Mouse (Mus musculus) thymus, postnatal 14 days (tissue): ENCODE results near the gene Hectd4.
A peak's percentile ranks its signal among the peaks of the same experiment; 100 is the strongest.
"Not testable (repeated sequence)": the region's sequence is repeated elsewhere in the genome, so short reads cannot be mapped to it uniquely, and the experiment has no call there.

ENCODE experiments used
- DNase-seq: peaks from one replicate; pipeline ENCODE4 v3.0.0; 2021

Gene Hectd4

DNA sequence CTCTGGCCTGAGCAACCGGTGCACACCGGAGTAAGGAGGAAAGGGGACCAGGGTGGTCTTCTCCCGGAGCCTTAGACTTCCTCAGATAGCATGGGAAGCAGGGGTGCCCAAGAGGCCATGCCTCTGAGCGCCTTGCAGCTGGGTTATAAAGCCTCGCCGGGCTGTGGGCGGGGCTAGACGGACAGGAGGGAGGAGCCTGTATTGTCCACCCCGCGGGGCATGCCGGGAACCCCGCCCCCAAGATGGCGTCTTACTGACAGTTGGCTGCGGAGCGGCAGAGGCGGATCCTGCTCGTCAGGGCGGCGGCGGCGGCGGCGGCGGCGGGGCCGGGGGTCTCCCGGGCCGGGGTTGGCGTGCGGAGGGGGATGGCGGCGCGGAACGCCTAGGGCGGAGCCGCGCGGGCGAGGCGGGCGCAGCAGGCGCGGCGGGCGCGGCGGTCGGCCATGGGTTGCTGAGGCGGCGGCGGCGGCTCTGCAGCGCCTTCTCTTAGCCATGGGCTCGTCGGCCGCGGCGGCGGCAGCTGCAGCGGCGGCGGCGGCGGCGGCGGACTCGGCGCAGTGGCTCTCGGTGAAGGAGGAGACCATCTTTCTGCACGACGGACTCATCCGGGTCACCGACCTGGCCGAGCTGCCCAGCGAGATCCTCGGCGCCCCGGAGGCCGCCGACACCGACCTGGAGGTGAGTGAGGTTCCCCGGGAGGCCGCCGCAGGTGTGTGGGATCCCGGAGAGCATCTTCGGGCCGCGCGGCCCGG is at the start of gene Hectd4:
Gene Hectd4, plus strand, starts transcription at position 240 of the 752 bp plus-strand sequence.
- DNase-seq: peak; percentile 100

DNA sequence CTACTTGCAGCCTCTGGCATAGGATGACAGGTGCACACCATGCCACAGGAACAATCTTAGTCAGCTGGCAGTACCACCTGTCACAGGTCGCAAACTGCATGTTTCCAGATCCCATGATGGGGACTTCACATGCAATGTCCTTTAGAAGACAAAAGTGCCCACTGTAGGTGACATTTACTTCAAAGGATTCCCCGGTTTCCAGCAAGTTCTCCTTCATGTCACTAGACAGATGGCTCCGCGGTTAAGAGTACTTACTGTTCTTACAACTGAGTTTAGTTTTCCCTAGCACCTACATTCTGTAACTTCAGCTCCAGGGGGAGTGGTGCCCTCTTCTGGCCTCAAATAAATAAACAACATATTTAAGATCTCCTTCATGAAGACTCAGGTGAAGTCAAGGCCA is 47.2 kb upstream of the Hectd4 start:
- peak; percentile 10 for DNase-seq

DNA sequence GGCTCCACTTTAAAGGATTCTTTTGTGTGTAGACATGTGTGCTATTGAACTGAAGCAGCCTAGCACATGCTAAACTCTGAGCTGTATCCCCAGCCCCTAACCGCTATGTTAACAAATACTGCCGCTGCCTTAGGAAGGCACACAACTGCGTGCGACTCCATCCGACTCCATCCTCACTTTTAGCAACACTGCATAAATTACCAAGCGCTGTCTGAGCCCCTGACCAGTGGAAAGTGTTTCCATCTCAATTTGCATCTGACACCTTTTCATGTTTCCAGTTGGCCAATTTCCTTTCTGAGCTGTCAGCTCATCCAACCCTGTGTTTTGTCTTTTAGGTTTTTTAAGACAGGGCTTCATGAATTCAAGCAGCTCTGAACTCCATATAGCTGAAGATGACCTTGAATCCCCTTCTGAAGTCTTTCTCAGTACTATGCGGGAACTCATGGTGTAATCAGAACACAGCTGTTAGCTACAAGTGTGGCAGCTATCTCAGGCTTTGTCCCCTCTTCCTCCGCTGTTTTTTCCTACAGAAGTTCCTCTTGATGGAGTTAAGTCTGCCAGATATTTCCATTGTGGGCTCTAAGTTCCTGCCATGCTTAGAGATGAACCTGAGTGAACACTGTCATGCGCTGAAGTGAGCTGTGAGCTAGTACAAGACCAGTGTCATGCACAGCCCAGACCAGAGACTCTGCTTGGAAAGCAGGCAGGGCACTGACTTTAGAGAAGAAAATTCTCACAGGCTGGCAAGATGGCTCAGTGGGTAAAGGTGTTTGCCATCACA is 40.8 kb upstream of the Hectd4 start:
- no peak for DNase-seq

DNA sequence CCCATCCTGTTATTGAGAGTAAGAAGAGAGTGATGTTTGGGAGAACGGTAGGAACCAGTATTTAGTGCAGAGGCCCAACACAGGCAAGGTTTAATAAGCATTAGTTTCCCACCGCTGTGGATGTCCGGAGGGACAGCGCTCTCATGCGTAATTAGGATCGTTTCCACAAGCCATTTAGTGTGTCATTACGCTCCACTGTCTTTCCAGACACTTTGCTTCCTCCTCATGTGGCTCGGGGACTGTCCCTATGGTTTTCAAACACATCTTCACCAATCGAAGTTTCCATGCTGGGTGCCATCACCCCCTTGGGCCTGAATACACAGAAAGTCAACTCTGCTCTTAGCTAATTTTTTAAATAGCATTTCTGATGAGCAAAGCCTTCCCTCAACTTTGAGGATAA is 36.8 kb upstream of the Hectd4 start:
- no peak for DNase-seq

DNA sequence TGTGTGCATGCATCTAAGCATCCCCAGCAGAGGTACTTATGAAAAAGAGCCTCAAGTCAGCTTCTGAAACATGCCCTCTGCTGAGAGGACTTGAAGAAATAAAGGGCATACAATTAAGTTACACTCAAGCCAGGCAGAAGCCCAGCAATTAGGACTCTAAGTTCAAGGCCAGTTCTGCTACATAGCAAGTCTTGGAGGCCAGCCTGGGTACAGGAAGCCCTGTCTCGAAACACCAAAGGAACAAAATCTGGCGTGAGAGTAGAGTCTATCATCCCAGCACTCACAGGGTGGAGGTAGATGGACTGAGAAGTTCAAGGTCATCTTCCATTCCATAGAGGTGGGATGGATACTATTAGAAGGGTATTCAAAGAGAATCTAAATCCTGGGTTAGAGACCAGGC is 35.6 kb upstream of the Hectd4 start:
- no peak for DNase-seq

DNA sequence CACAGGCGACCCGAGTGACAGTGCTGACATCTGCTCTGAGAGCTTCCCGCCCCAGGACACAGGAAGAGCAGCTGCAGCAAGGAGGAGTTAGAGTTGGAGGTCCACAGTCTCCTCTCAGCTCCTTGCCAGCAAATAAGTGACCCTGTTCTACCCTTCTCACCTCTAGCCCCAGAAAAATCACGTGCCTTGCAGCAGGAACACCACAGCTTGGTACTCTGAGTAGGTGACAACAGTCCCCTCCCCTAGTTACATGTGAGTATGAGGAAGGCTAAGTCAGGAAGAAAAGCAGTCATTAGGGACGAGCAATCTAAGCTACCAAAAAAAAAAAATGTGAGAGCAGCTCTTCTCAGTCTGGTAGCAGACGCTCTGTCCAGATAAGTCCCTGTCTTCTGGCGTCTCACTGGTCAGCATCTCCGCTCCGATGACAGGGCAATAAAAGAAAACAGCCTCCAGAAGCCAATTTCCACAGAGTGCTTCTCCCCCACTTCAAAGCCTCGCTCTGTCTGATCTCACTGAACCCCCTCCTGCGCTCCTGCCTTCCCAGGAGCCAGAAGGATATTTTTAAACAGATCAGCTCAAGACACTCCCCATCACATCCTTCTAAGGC is 35.0 kb upstream of the Hectd4 start:
- DNase-seq: peak; percentile 21

DNA sequence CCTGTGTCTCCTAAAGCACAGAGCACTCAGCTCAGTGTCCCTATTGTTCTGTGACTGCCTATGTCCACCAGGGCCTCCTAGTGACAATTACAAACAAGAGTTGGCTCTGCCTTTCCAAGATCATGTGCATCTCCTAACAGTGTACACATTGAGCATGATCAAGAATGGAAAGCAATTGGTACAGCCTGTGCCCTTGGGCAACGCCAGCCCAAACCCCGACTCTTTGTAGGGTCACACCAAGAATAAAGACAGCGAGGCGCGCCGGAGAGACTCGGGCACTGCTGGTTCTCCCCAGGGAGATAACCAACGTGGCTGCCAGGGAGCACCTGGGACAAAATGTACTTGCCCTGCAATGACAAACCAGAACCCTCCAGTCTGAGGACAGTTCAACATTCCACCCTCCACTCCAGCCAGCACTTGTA is 32.4 kb upstream of the Hectd4 start:
- DNase-seq: no peak

DNA sequence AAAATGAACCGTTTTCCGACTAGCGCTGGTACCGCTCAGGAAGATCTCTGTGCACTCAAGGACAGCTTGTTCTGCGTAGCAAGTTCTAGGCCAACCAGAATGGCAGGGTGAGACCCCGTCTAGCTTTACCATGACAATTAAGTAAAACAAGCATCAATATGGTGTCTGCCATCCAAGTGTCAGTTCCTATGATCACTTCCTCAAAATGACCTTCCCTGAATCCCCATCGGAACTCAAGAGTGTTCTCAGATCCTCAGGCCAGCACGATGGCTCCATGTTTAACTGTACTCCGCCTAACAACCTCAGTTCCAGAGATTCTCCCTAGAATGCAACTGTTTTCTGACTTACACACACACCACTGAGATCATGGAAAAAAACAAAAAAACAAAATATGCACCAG is 31.8 kb upstream of the Hectd4 start:
- no peak for DNase-seq

DNA sequence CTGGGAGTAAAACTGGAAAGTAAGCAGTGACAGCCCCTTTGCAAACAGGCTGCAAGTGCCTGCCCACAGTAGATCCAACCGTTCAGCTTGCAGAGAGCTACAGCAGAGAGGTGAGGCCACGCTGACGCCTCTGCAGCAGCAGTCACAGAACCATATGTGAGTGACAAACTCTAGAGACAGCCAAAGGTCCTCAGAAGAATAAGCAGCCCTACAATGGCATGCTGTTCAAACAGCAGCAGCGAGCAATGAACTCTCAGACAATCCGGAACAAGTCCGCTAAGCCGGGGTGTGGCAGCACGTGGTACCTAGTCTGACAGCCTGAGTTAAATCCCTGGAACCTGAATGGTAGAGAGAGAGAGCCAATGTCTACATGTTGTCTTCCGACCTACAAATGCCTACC is 30.8 kb upstream of the Hectd4 start:
- no peak for DNase-seq

DNA sequence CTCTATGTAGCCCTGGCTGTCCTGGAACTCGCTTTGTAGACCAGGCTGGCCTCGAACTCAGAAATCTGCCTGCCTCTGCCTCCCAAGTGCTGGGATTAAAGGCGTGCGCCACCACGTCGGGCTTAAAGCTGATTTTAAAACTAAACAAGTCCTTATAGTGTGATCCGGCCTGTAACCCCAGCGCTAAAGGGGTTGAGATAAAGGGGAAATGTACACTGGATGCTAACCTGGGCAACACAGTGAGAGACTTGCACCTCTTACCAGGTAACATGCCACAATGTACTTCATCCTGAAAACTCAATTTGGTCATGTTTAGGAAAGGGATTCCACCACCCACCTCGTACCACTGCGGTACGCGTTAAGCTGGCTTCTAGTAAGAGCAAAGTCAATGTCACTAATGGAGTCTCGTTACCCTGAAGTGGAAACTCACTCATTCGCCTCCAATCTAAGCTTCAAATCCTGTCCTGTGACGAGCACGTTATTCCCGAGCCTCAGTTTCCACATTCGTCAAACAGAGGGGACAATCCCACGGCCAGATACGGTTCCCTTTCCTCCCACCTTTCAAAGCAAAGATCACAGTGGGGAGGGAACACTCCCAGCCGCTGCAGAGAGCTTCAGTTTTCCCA is 29.7 kb upstream of the Hectd4 start:
- DNase-seq: no peak

DNA sequence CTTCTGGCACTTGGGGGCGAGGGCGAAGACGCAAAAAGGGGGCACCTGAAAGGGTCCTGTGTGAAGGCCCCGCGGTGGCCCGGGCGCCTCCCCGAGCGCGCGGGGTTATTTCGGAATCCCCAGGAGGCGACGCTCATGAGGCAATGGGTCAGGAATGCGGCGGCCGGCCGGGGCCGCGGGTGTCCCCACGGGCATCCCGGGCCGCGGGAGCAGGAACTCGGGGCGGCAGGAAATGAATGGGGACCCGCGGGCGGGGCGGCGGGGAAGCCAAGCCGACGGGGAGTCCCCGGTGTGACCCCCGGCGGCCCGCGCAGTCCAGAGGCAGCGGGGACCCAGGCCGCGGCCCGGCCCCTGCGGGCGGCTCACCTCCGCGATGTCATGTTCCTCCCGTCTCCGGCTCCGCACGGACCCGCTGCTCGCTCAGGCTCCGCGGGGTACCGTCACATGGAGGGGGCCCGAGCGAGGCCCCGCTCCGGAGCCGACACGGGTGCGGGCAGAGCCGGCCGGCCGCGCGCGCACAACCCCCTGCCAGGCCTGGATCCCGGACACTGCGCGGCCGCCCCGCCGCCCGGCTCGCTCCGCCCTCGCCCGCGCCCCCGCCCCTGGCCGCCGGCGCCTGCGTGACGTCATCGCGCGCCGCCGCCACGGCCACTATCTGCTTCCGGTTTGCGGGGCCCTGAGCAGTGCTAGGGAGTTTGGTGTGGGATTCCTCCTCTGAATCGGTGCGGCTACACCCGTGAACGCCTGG is 29.0 kb upstream of the Hectd4 start, which contains the start of gene Ptpn11:
Gene Ptpn11, minus strand, starts transcription at position 562 of the 748 bp plus-strand sequence.
- DNase-seq: peak; percentile 87

DNA sequence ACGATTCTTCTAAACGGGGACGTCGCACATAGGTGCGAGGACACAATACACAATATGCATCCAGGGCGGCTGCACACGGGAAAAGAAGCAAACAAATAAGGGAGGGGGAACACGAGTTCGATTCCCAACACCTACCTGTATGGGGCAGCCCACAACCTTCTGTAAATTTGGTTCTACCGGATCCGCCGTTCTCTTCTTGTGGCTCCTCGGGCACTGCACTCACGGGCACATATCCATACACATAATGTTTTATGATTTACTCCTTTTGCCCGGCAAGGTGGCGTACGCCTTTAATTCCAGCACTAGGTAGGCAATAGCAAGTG is 28.5 kb upstream of the Hectd4 start:
- no peak for DNase-seq

DNA sequence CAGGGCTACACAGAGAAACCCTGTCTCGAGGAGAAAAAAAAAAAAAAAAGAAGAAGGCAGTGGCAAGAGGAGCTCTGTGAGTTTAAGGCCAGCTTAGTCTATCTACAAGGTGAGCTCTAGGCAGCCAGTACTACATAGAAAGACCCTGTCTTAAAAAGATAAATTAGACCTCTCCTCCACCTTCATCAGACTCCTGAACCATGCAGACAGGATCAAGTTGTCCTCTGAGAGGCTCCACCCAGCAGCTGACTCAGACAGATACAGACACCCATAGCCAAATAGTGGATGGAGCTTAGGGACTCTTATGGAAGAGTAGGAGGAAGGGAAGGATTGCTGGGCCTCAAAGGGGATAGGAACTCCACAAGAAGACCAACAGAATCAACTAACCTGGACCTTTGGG is 25.8 kb upstream of the Hectd4 start:
- DNase-seq: no peak

DNA sequence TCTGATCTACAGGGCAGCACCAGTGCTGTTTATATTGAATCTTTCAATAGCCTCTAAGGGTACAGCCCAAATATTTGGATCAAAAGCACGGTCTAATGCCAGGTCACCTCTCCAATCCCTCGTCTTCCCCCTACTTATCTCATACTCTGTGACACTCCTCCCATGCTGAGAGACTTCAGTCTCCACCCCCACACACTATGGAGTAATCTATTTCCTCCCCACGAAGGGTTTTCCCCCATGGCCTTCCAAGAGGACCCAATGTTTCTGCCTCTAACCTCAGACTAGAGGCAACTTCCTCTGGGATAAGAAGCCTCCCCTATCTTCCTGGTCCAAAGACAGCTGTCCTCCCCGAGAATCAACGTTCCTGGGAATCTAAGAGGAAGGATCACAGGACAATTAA is 23.3 kb upstream of the Hectd4 start:
- DNase-seq: no peak

DNA sequence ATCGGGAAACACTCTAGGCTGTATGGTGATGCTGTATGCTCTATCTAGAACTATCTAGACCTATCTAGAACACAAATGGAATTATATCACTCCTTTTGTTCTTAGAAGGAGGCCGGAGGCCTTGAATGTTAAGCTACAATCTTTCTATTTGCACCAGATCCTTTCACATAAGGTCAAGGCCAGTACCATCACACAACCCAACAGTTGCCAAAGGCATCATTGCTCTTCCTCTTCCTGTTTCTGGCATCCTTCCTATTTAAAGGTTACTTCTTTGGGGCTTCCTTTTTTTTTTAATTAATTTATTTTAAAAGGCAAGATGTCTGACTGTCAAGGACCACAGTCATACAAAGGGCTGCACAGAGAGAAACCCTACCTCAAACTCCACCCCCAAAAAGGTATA is 22.7 kb upstream of the Hectd4 start:
- DNase-seq: no peak

DNA sequence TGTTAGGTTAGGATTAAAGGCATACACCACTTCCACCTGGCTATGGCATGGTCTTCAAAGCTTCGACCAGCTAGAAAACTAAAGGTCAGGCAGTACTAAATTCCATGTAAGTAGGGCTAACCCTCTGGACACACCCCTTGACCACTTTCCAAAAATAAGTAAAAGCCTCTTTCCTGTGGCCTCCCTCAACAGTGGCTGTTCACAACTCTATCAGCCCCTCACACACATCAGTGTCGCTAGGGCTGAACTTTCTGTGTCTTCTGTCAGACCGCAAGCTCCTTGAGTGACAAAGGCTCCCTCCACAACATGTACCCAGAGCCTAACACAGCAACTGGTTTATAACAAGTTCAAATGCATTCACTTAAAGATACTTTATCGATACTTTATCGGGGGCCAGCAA is 21.6 kb upstream of the Hectd4 start:
- no peak for DNase-seq

DNA sequence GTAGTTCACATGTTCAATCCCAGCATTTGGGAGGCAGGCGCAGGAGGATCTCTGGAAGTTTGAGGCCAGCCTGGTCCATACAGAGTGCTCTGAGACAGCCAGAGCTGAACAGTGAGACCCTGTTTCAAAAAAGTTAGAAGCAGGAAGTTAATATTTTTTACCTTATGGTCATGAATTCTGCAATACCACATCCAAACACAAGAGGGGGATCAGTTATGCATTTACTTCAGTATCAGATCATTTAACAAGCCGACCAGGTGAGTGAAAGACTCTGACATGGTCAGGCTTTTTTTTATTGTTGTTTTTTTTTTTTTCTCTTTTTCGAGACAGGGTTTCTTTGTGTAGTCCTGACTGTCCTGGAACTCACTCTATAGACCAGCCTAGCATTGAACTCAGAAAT is 18.3 kb upstream of the Hectd4 start:
- peak; percentile 65 for DNase-seq

DNA sequence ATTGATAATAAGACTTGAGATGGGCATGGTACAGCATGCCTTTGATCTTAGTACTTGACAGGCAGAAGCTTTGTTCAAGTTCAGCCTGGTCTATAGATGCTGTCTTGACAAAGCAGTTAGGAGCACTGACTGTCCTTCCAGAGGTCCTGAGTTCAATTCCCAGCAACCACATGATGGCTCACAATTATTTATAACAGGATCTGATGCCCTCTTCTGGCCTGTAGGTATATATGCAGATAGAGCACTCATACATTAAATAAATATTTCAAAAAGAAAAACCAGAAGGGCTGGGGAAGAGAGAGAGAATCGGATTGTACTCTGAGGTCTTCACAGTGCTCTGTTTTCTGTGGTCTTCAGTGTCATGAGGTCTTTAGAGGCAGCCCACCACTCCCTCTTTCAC is 17.6 kb upstream of the Hectd4 start:
- no peak for DNase-seq

DNA sequence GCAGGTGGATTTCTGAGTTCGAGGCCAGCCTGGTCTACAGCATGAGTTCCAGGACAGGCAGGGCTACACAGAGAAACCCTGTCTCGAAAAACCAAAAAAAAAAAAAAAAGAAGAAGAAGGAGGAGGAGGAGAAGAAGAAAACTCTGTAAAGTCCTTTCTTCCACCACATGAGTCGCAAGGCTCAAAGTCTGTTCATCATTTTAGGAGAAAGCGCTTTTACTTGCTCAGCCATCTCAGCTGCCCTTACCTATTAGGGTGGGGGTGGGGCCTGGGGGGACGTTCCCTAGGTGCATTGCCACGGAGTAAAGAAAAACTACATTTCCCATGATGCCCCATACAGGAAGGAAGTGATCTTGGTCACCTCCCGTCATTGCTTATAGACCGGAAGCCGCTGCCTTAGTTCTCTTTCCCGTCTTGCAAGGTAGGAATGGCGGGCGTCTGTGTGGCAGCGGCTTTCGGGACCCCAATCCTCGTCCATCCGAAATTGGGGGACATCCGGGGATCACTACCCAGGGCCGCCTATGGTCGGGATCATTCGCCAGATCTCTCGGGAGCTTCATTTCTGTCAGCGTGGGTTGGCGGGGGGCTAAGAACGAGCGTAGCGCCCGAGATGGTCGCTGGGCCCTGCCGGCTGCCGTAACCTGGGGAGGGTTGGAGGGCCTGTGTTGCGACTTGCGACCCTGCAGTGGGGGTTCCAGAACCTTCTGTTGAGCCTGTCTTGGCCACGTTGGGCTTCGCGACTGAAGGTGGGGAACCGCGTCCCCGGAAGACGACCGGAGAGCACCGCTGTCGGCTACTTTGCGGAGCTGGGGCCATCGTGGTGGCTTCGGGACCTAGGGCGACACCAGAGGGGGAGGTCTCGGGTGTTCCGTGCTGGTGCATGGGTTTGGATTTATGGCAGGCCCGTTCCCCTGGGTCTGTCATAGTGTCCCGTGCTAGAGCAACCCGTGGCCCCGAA is 15.6 kb upstream of the Hectd4 start, which contains the start of gene Rpl6:
Gene Rpl6, plus strand, starts transcription at position 350 of the 958 bp plus-strand sequence.
- peak; percentile 79 for DNase-seq

DNA sequence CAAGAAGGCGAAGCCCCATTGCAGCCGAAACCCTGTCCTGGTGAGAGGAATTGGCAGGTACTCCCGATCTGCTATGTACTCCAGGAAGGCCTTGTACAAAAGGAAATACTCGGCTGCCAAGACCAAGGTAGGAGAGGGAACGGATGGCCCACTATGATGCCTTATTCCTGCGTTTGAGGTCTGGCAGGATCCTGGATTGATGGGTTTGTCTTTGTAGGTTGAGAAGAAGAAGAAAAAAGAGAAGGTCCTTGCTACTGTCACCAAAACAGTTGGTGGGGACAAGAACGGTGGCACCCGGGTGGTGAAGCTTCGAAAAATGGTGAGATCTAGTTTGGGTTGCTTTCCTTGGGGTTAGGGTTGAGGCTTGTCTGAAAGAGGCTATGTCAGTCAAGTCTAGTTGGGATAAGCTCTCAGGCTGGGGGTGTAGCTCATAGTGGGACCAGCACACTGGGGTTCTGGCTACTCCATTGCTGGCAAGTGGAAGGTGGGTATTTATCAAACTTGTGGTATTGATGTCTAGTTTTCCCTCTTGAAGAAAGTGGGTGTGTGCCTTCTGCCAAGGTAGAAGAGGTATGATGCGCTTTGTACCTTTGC is 14.4 kb upstream of the Hectd4 start:
- DNase-seq: not testable (repeated sequence)

DNA sequence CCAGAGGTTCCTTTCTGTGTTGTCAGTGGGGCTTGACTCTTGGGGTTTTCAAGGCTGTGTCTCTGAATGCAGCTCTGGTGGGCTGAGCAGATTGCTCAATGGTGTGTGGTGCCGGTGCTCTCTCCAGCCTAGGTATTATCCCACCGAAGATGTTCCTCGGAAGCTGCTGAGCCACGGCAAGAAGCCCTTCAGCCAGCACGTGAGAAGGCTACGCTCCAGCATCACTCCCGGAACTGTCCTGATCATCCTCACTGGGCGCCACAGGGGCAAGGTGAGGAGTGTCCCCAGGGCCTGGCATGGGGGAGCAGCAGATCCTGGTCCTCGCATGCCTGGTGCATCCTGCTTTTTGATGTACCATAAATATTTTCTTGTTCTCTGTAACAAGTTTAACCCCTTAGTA is 13.5 kb upstream of the Hectd4 start:
- no peak for DNase-seq
